Mouse (Mus musculus): Measurements from ENCODE around the gene Lcn2. TPM values are rescaled to one million over a fixed set of nuclear protein-coding genes. Genes with fewer than 3 reads are reported as not detected.

The Lcn2 gene
- polyA plus RNA-seq, 1 experiment = 0.19 TPM

- H3K9me3 ChIP-seq (ENCODE audit: control insufficient read depth, low read length) = no peaks in the 10 kb centered on the region
- peaks cover 37% of the 10 kb centered on the region for H3K4me1 ChIP-seq (ENCODE audit: control insufficient read depth)
- H3K27me3 ChIP-seq (ENCODE audit: control insufficient read depth) = peaks cover 16% of the 10 kb centered on the region
- no peak for TF ChIP-seq GATA1 (IDR thresholded peaks at IDR 0.05; ENCODE audit: low read length)
- no peak for TF ChIP-seq TAL1 (IDR thresholded peaks at IDR 0.05; ENCODE audit: low read length)
- peak overlapping the region; percentile 81 for H3K4me3 ChIP-seq (replicated peaks)
- H3K36me3 ChIP-seq (ENCODE audit: control insufficient read depth) = peaks cover 22% of the 10 kb centered on the region
These were observed 26.6 kb downstream of the Lcn2 start for GRCm38 (mm10) chr2:32361437-32361836.

GRCm38 (mm10) chr2:32360741-32361140 is 27.3 kb downstream of the Lcn2 start:
- no peak for TF ChIP-seq TAL1 (IDR thresholded peaks at IDR 0.05; ENCODE audit: low read length)
- H3K4me3 ChIP-seq (replicated peaks) = peak overlapping the region; percentile 81
- peaks cover 37% of the 10 kb centered on the region for H3K4me1 ChIP-seq (ENCODE audit: control insufficient read depth)
- peaks cover 16% of the 10 kb centered on the region for H3K27me3 ChIP-seq (ENCODE audit: control insufficient read depth)
- H3K36me3 ChIP-seq (ENCODE audit: control insufficient read depth) = peaks cover 15% of the 10 kb centered on the region
- H3K9me3 ChIP-seq (ENCODE audit: control insufficient read depth, low read length) = no peaks in the 10 kb centered on the region

- Histone ChIP-seq H3K36me3 (ENCODE audit: control insufficient read depth) (no peaks in the 10 kb centered on the region), H3K4me1 (ENCODE audit: control insufficient read depth) (peaks cover 29% of the 10 kb centered on the region), H3K4me3 (replicated peaks) (no peak overlapping the region), H3K27me3 (ENCODE audit: control insufficient read depth) (peaks cover 17% of the 10 kb centered on the region), H3K9me3 (ENCODE audit: control insufficient read depth, low read length) (no peaks in the 10 kb centered on the region)
- TF ChIP-seq TAL1 (IDR thresholded peaks at IDR 0.05; ENCODE audit: low read length) (no peak), GATA1 (IDR thresholded peaks at IDR 0.05; ENCODE audit: low read length) (no peak)
These were observed 29.7 kb downstream of the Lcn2 start for GRCm38 (mm10) chr2:32358381-32358780.

GRCm38 (mm10) chr2:32357710-32358109 is 30.3 kb downstream of the Lcn2 start:
- Histone ChIP-seq H3K36me3 (ENCODE audit: control insufficient read depth) (no peaks in the 10 kb centered on the region), H3K9me3 (ENCODE audit: control insufficient read depth, low read length) (no peaks in the 10 kb centered on the region), H3K4me3 (replicated peaks) (no peak overlapping the region), H3K4me1 (ENCODE audit: control insufficient read depth) (peaks cover 30% of the 10 kb centered on the region), H3K27me3 (ENCODE audit: control insufficient read depth) (peaks cover 24% of the 10 kb centered on the region)
- TF ChIP-seq GATA1 (IDR thresholded peaks at IDR 0.05; ENCODE audit: low read length) = no peak
- no peak for TF ChIP-seq TAL1 (IDR thresholded peaks at IDR 0.05; ENCODE audit: low read length)

GRCm38 (mm10) chr2:32356216-32356615 is 31.8 kb downstream of the Lcn2 start:
- Histone ChIP-seq H3K9me3 (ENCODE audit: control insufficient read depth, low read length) (no peaks in the 10 kb centered on the region), H3K4me1 (ENCODE audit: control insufficient read depth) (peaks cover 20% of the 10 kb centered on the region), H3K36me3 (ENCODE audit: control insufficient read depth) (no peaks in the 10 kb centered on the region), H3K27me3 (ENCODE audit: control insufficient read depth) (peaks cover 31% of the 10 kb centered on the region), H3K4me3 (replicated peaks) (no peak overlapping the region)
- TF ChIP-seq GATA1 (IDR thresholded peaks at IDR 0.05; ENCODE audit: low read length) = no peak
- no peak for TF ChIP-seq TAL1 (IDR thresholded peaks at IDR 0.05; ENCODE audit: low read length)

GRCm38 (mm10) chr2:32354336-32354895 is 33.6 kb downstream of the Lcn2 start:
- Histone ChIP-seq H3K4me3 (replicated peaks) (no peak overlapping the region), H3K27me3 (ENCODE audit: control insufficient read depth) (peaks cover 44% of the 10 kb centered on the region), H3K36me3 (ENCODE audit: control insufficient read depth) (no peaks in the 10 kb centered on the region), H3K9me3 (ENCODE audit: control insufficient read depth, low read length) (no peaks in the 10 kb centered on the region), H3K4me1 (ENCODE audit: control insufficient read depth) (peaks cover 15% of the 10 kb centered on the region)
- no peak for TF ChIP-seq GATA1 (IDR thresholded peaks at IDR 0.05; ENCODE audit: low read length)

- Histone ChIP-seq H3K4me3 (replicated peaks) (no peak overlapping the region), H3K36me3 (ENCODE audit: control insufficient read depth) (no peaks in the 10 kb centered on the region), H3K9me3 (ENCODE audit: control insufficient read depth, low read length) (no peaks in the 10 kb centered on the region), H3K4me1 (ENCODE audit: control insufficient read depth) (peaks cover 15% of the 10 kb centered on the region), H3K27me3 (ENCODE audit: control insufficient read depth) (peaks cover 50% of the 10 kb centered on the region)
- TF ChIP-seq TAL1 (IDR thresholded peaks at IDR 0.05; ENCODE audit: low read length) = no peak
These were observed 34.2 kb downstream of the Lcn2 start for GRCm38 (mm10) chr2:32353836-32354235.

GRCm38 (mm10) chr2:32353007-32353542 is 35.0 kb downstream of the Lcn2 start, which contains the start of gene Dnm1:
Gene Dnm1, minus strand, starts transcription at chr2:32353338.
- TF ChIP-seq TAL1 (IDR thresholded peaks at IDR 0.05; ENCODE audit: low read length) (no peak), GATA1 (IDR thresholded peaks at IDR 0.05; ENCODE audit: low read length) (no peak)
- Histone ChIP-seq H3K4me3 (replicated peaks) (peak within 1 kb of the TSS; percentile 59), H3K36me3 (ENCODE audit: control insufficient read depth) (no peaks in the 10 kb centered on the region), H3K27me3 (ENCODE audit: control insufficient read depth) (peaks cover 56% of the 10 kb centered on the region), H3K4me1 (ENCODE audit: control insufficient read depth) (peaks cover 15% of the 10 kb centered on the region), H3K9me3 (ENCODE audit: control insufficient read depth, low read length) (no peaks in the 10 kb centered on the region)

- H3K27me3 ChIP-seq (ENCODE audit: control insufficient read depth) = peaks cover 55% of the 10 kb centered on the region
- H3K4me3 ChIP-seq (replicated peaks) = peak within 1 kb of the TSS; percentile 59
- no peaks in the 10 kb centered on the region for H3K36me3 ChIP-seq (ENCODE audit: control insufficient read depth)
- peaks cover 15% of the 10 kb centered on the region for H3K4me1 ChIP-seq (ENCODE audit: control insufficient read depth)
- TF ChIP-seq TAL1 (IDR thresholded peaks at IDR 0.05; ENCODE audit: low read length) (no peak), GATA1 (IDR thresholded peaks at IDR 0.05; ENCODE audit: low read length) (no peak)
- no peaks in the 10 kb centered on the region for H3K9me3 ChIP-seq (ENCODE audit: control insufficient read depth, low read length)
These were observed 35.7 kb downstream of the Lcn2 start, which contains the start of gene Ciz1 for GRCm38 (mm10) chr2:32352151-32353006. Gene Ciz1, plus strand, starts transcription at chr2:32352327.
